Mouse (Mus musculus): ENCODE results near the gene Sspo.

Sspo gene

DNA sequence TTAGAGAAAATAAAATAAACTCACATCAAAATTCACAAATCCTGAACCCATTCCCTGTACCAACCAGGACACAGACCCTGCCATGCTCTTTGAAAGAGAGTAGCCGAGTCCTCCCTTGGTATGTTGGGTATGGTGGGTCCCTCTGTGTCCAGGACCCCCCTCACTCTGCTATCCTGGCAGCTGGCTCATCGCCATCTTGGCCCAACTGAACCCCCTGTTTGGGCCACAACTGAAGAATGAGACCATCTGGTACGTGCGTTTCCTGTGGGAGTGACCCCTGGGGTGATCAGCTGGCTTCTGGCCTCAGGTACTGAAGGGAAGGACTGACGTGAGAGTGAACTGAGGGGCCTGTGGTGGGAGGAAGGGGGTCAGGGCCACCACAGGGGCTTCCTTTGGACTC lies 91.8 kb downstream of the Sspo start:
- DNase-seq (ENCODE audit: low spot score in 2 of 2), result no peak

DNA sequence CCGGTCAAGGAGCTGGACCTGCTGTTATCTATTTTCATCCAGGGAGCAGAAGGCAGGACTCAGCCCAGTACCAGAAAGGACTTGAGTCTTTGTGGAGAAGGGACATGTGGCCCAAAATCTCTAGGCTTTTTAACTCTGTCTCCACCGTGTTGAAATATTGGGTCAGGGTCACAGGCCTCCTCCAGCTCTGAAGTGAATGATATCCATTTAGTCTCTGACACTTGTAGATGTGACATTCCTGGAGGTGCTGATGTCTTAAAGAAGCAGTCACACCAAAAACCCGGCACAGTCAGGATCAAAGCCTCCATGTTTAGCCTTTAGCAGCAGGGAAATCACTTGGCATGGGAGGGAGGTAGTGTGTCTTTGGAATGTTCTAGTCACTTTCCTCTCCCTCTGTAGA lies 92.7 kb downstream of the Sspo start:
- no peak for DNase-seq (ENCODE audit: low spot score in 2 of 2)

DNA sequence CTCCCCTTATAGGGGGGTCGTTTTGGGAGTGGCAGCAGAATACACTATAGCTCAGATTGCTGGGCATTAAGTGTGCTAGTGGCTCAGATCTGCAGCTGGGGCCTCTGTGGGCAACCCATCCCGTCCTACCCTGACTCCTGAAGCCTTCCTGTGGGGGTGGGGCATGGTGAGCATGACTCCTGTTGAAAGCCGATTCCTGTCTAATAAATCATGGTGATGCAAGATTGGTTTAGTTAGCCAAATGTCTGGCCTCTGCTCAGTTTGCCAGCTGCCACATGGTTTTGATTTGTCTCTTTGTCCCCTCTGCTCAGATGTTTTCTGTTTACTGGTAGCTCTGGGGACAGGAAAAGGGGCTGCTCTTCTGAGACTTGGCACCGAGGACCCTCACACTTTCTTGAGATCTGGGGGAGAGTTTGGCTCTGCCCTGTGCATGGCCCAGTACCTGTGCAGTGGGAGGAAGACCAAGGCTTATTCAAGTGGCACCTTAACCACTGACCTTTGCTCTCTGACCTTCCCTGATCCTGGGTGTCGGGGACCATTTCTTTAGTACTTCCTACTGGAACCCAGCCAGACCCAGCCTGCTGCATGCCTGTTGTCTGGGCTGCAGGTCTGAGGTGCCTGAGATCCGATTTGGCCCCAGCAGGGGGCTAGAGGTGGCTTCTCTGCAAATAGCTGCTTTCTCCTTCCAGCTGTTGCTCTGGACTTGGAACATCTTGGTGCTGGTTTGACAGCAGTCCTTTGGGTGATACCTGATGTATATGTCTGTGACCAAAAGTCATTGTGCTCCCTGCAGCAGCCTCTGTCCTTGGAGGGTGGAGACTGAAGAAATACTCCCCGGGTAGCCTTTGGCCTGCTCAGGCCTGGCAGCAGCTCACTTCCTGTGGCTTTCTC lies 93.8 kb downstream of the Sspo start:
- DNase-seq (ENCODE audit: low spot score in 2 of 2), result no peak

DNA sequence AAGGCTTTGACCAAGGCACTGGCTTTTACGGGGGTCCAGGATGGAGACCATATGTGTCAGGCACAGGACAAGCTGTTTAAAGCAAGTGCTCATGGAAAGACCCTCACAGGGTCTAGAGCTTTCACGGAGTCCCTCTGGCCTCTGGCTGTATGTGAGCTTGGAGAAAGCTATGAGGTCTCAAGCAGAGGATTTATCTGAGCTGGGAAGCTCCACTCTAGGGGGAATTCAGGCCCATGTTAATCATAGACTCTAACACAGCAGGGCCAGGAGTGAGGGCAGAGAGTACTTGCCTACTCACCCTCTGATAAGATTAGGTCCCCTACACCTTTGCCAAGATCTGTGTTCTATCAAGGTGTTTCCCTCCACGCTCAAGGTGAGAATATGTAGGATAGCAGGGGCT lies 94.6 kb downstream of the Sspo start:
- DNase-seq (ENCODE audit: low spot score in 2 of 2), result no peak

DNA sequence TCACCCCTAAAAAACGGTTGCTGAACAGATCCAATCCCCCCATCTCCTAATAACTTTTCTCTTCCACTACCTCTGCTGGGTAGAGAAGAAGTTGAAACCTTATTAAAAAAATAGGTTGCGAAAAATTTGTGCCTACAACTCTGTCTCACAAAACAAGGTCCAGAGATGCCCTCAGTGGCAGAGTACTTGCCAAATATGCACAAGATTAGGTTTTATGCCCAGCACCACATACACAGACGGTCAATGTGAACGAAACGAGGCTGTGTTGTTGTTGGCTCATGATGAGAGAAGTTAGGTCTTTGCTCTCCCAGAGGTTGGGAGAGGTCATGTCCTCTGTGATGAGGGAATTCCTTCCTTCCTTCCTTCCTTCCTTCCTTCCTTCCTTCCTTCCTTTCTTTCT lies 97.2 kb downstream of the Sspo start:
- DNase-seq (ENCODE audit: low spot score in 2 of 2), result no peak

DNA sequence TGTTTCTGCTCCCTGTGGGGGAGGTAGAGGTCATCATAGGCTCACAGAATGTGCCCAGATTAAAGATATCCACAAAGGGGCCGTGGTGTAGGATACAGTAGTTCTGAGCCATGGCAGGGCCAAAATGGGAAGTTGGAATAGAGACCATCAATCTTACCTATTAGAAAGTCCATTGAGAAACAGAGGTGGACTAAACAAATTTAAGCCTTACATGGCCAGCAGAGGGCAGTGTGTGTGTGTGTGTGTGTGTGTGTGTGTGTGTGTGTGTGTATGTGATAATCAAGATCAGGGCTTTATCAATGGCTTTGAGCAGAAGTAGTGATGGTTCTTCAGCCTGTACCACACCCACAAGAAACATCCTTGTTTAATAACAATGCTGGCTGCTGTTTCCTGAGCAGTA lies 98.2 kb downstream of the Sspo start:
- no peak for DNase-seq (ENCODE audit: low spot score in 2 of 2)

DNA sequence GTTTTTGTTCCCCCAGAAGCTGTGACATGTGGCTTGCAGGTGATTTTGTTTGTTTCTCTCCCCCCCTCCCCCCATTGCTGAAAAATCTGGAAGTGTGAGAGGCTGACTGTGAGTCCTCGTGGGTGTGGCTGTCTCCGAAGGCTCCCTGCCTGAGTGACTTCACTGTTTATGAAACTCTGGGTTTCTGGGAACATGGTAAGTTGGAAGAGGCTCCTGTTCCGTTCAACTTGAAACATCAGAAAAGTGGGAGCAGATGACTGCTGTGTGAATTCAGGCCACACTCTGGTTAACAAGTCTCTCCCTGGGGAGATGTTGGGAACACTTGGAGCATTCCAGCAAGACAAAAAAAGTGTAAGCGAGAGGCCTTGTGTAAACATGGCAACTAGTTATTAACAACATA lies 98.8 kb downstream of the Sspo start:
- no peak for DNase-seq (ENCODE audit: low spot score in 2 of 2)

DNA sequence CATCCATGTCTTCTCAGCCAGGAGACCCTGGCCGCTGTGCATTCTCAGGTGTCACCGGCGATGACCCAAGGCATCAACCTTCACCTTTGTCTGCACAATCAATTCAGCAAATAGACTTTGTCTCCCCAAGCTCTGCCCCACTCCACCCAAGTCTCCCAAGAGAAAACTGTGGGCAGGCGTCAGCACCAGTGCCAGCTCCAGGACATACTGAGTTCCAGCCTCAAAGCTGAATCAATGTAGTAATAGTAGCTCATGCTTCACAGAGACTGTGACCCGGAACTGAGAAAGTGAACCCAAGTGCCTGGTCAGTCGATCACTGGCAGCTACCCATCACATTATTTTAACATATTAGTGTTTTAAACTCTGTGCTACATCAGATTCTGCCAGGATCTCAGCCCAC lies 100.3 kb downstream of the Sspo start:
- DNase-seq (ENCODE audit: low spot score in 2 of 2), result no peak
